Mouse (Mus musculus): Measurements from ENCODE around the gene Slc7a3.
A peak's percentile ranks its signal among the peaks of the same experiment; 100 is the strongest.
"Not testable (repeated sequence)": the region's sequence is repeated elsewhere in the genome, so short reads cannot be mapped to it uniquely, and the experiment has no call there.

Gene Slc7a3

DNA sequence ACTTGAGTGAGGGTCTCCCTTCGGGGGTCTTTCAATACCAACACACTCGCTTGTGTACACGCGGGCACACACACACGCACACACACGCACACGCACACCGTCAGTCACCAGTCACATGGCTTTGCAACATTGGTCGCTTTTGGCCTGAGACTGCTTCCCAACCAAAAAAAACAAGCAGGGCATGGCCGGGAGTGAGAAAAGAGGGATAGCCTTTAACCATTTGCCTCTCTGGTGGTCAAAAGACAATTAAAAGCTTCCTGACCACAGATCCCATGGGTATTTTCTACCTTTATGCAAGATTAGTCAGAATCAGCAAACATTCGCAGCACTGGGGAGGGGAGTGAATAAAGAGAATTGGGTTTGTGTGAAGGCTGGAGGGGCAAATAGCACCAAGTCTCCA, at the start of gene Slc7a3:
Gene Slc7a3, minus strand, starts transcription at position 101 of the 400 bp plus-strand sequence.
- no peak for DNase-seq (ENCODE audit: extremely low spot score, low spot score)

DNA sequence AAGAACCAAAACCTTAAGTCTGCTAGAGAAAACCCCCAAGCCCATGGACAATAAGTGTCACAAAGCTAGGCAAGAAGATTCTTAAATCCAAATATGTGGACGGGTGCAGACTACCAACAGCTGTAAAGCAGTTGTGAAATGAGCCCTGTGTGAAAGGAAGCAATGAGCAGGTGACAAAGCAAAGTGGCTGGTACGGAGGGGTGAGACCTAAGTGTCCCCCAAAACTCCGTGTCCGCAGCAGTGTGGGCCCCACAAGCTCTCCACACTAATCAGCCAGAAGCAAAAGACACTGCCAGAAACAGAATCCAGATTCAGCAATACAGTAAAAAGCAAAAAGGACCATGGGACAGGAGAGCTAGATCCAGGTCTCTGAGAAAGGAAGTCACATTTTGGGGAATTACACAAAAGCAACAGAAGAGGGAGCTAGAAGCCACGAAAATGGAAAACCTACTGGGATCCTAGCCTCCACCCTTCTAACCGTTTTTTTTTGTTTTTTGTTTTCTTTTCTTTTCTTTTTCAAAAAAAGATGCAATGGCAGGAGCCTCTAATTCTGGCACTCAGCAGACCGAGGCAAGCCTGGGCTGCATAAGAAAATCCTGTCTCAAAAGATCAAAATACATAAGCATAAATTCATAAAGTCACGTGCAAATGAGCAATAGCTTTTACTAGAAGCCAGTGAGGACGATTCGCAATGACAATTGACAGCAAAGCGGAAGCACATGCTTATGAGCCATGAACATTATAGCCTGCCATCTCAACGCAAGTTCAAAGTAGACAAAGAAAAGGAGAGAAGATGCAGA, 46.4 kb upstream of the Slc7a3 start:
- no peak for DNase-seq (ENCODE audit: extremely low spot score, low spot score)

DNA sequence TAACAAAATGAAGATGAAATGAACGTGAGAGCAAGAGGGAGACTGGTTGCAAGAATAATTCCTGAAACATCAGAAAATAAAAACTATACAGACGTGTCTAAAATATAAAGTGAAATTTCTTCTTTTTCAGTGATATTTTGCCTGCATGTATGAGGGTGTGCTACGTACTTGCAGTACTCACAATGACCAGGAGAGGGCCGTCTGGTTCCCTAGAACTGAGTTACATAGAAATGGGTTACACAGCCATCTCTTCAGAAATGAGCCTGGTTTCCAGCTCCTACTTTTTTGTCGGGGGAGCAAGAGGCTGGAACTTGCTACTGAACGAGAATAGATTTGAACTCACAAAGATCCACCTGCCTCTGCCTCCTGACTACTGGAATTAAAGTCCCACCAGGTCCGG, 45.2 kb upstream of the Slc7a3 start:
- DNase-seq (ENCODE audit: extremely low spot score, low spot score) = peak; percentile 50

DNA sequence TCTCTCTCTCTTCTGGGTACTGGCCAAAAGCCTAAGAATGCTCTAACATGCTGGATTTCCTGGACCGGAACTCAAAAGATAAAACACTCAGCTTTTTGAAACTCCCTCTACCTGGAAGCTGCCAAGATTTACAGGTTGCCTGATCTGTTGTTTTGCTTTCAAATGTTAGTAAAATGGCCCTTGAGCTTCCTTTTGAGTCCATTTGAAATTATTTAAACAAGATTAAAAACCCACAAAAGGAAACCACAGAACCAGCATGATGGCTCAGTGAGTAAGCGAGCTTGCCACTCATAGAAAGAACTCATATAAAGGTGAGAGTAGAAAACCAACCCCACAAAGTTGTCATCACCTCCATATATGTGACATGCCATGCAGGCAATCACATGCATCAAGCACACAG, 42.7 kb upstream of the Slc7a3 start:
- DNase-seq (ENCODE audit: extremely low spot score, low spot score) = no peak

DNA sequence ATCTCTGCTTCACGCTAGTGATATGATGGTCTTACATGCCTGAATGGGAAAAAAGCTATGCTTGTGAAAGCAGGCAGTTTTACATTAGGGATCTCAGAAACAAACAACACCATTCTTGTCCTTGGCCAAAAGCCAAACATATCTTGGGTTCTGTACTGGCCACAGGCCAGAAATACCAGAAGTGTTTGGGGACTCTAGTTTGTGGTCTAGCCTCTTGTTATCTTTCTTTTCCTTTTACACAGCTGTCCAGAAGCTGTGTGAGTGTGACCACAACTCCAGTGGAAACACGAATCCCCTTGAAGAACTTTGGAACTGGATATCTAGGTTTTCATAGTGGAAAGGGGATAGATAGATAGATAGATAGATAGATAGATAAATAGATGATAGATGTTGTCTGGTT, 41.2 kb upstream of the Slc7a3 start:
- DNase-seq (ENCODE audit: extremely low spot score, low spot score) = no peak

DNA sequence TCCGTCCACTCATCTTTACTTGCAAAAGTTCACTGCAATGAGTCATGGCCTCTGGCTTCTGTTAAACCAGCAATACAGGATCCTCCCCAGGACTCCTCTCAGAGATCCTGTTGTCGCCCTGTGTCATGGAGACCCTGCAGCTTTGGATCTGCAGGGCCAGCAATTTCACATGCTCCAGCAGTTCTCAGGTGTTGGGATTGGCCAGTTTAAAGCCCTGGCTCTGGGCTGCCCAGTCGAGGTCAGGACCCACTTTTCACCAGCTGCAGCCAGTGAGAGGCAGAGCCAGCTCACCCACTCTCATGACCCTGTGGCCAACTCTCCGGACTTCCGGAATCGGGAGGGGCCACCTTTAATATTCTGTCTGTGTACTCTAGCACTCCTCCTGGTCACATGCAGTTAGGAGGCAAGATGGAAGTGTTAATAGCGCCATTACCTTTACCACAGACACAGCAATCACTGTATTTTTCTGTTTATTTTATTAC, 40.7 kb upstream of the Slc7a3 start:
- DNase-seq (ENCODE audit: extremely low spot score, low spot score) = no peak

DNA sequence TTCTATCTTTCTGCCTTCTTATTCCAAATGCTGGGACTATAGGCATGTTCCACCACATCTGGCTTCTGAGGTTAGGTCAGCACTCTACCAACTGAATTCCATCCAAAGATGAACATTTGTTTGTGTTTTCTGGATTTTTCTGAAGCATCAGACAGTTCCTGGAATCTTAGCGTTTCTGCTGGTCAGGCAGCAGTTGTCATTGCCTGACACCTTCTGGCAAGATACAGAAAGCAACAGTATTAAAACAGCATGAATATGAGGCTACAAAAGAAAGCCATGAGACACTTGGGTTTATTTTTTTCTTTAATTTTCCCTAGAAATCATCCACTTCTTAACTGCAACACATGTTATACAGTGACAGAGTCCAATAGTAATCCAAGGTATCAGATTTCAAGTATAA, 34.7 kb upstream of the Slc7a3 start:
- no peak for DNase-seq (ENCODE audit: extremely low spot score, low spot score)

DNA sequence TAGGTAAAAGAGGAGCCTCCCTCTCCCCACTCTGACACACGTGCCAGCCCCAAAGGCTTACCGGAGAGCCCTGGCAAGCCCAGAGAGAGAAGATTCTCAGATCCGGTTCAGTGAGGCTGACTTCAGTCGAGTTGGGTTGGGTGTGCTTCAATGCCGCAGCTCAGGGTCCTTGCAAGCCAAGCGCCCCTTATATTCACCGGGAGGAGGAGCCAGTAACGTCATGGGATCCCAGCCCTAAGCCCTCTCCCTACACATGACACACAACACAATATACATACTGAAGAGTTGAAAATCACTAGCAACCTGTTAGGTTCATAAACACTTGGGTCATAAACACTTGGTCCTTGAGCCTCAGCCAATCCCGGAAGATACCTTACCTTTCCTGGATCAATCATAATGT, 609 bp downstream of the Slc7a3 start:
- not testable (repeated sequence) for DNase-seq (ENCODE audit: extremely low spot score, low spot score)

DNA sequence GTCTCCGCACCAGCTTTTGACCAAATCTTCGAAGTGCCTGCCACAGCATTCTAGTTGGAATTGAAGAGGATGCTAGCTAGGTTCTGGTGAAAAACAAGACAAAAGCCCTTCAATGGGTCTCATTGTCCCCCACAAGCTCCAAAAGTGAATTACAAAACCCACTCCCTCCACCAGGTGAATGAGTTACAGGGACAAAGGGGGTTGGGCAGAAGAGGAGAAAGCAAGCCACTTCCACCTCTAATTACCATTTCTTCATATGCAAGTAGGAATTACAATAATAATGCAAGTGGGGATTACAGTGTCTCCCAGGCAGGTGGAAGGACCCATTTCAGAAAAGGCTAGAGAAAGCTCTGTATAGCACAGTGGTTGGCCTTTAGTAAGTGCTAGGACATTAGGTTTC, 1.6 kb downstream of the Slc7a3 start:
- DNase-seq (ENCODE audit: extremely low spot score, low spot score) = no peak

DNA sequence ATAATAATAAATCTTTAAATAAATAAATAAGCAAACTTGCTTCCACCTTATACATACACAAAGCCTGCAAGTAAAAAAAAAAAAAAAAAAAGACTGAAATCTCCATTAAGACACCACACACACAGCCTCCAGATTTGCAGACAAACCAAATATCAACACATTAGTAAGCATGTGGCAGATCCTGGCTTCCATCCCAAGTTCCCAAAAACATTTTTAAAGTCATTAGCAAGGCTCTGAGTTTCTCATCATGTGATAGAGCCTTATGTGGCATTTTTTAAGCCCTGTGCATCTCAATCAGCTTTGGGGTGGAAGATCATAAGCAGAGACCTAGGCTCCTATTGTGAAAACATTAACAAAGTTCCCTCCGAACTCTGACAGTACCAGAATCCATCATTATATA, 20.6 kb downstream of the Slc7a3 start:
- no peak for DNase-seq (ENCODE audit: extremely low spot score, low spot score)

DNA sequence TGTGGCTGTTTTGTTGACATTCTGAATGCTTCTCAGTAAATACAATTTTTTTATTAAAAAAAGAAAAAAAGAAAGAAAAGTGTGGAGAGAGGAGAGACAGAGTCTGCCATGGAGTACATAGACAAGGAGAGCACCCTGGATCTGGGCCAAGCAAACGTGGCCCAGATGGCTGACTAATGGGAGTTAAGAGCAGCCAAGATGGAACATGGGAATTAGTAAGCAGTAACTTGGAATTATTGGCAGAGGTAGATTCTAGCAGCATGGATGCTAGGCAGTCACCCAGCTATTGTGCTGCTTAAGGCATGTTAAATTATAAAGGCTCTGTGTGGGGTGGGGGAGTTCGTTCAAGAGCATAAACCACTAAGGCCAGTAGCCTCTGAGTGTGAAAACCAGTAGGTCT, 22.3 kb downstream of the Slc7a3 start:
- no peak for DNase-seq (ENCODE audit: extremely low spot score, low spot score)

DNA sequence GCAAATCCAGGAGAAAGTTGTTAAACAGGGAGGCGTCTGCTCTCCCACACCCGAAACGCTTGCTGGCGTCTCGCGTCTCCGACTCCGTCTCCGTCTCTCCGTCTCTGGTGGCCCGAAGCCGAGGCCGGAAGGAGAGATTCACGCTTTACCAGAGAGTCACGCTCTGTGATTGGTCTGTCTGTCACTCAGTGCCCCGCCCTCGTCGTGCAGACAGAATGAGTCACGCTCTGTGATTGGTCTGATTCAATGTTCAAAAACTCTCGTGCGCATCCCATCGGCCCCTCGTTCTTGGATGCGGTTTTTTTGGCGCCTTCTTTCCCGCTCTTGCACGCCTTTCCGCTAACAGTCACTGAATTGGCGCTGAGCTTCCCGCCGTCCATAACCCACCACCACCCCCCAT, 26.3 kb downstream of the Slc7a3 start, which contains the start of gene Tex11:
Gene Tex11, minus strand, starts transcription at position 127 of the 400 bp plus-strand sequence.
- no peak for DNase-seq (ENCODE audit: extremely low spot score, low spot score)
